Mouse (Mus musculus): Measurements from ENCODE around the gene Sys1.

- TF ChIP-seq EP300 (IDR thresholded peaks at IDR 0.05; ENCODE audit: insufficient read depth, low read depth, low read length) (no peak), POLR2A (IDR thresholded peaks at IDR 0.05; ENCODE audit: insufficient read depth, low read length) (no peak), CTCF (IDR thresholded peaks at IDR 0.05; ENCODE audit: low read depth, low read length) (no peak)
Observed at GRCm38 (mm10) chr2:164456864-164457300, at the start of gene Sys1.

Data from ES-Bruce4 (cell line).